Mouse (Mus musculus) thymus, postnatal 14 days (tissue): Measurements from ENCODE around the gene Fancm.
"Not testable (repeated sequence)": the region's sequence is repeated elsewhere in the genome, so short reads cannot be mapped to it uniquely, and the experiment has no call there.

Source experiments
- DNase-seq: peaks from one replicate; pipeline ENCODE4 v3.0.0; 2021

Gene Fancm

GRCm38 (mm10) chr12:65075085-65075732 lies at the start of gene Fancm:
Fancm (plus strand) TSS chr12:65075603.
- peak; percentile 92 for DNase-seq

GRCm38 (mm10) chr12:65035839-65036189 lies 39.6 kb upstream of the Fancm start:
- no peak for DNase-seq

GRCm38 (mm10) chr12:65036190-65036870 lies 39.1 kb upstream of the Fancm start, which contains the start of gene Prpf39:
Prpf39 (plus strand) TSS chr12:65036333.
- DNase-seq = peak; percentile 94

- DNase-seq = no peak
Observed at GRCm38 (mm10) chr12:65036892-65037545, 38.4 kb upstream of the Fancm start.

- no peak for DNase-seq
Observed at GRCm38 (mm10) chr12:65037546-65037937, 37.9 kb upstream of the Fancm start.

GRCm38 (mm10) chr12:65048799-65049198 lies 26.6 kb upstream of the Fancm start:
- DNase-seq = no peak

- DNase-seq = no peak
Observed at GRCm38 (mm10) chr12:65058203-65058602, 17.2 kb upstream of the Fancm start.

- DNase-seq = no peak
Observed at GRCm38 (mm10) chr12:65061082-65061481, 14.3 kb upstream of the Fancm start.

- peak; percentile 20 for DNase-seq
Observed at GRCm38 (mm10) chr12:65065241-65065640, 10.2 kb upstream of the Fancm start.

GRCm38 (mm10) chr12:65066234-65066633 lies 9.2 kb upstream of the Fancm start:
- no peak for DNase-seq

GRCm38 (mm10) chr12:65068409-65068808 lies 7.0 kb upstream of the Fancm start:
- no peak for DNase-seq

GRCm38 (mm10) chr12:65072911-65073610 lies 2.3 kb upstream of the Fancm start:
- DNase-seq = no peak

GRCm38 (mm10) chr12:65073611-65074178 lies 1.7 kb upstream of the Fancm start, which contains the start of gene Fkbp3:
Fkbp3 (minus strand) TSS chr12:65074007.
- peak; percentile 98 for DNase-seq

GRCm38 (mm10) chr12:65074651-65075050 lies 752 bp upstream of the Fancm start:
- DNase-seq = no peak

- no peak for DNase-seq
Observed at GRCm38 (mm10) chr12:65075733-65076310, 419 bp downstream of the Fancm start.

GRCm38 (mm10) chr12:65076906-65077305 lies 1.5 kb downstream of the Fancm start:
- DNase-seq = no peak

GRCm38 (mm10) chr12:65108746-65109145 lies 33.3 kb downstream of the Fancm start:
- no peak for DNase-seq

GRCm38 (mm10) chr12:65111503-65111902 lies 36.1 kb downstream of the Fancm start:
- DNase-seq = no peak

GRCm38 (mm10) chr12:65112811-65113210 lies 37.4 kb downstream of the Fancm start:
- no peak for DNase-seq

GRCm38 (mm10) chr12:65113925-65114324 lies 38.5 kb downstream of the Fancm start:
- DNase-seq = no peak

GRCm38 (mm10) chr12:65114978-65115377 lies 39.6 kb downstream of the Fancm start:
- not testable (repeated sequence) for DNase-seq

- DNase-seq = no peak
Observed at GRCm38 (mm10) chr12:65118968-65119367, 43.6 kb downstream of the Fancm start.

- DNase-seq = no peak
Observed at GRCm38 (mm10) chr12:65119451-65119850, 44.0 kb downstream of the Fancm start.
